Mouse (Mus musculus): ENCODE measurements around the gene Slc35f6. TPM values are rescaled to one million over a fixed set of nuclear protein-coding genes. Genes with fewer than 3 reads are reported as not detected.

The Slc35f6 gene
- polyA plus RNA-seq, 1 experiment = 29.4 TPM

- Histone ChIP-seq H3K27me3 (ENCODE audit: control insufficient read depth, insufficient read depth, low read length) (no peaks in the 10 kb centered on the region), H3K27ac (ENCODE audit: control insufficient read depth, insufficient read depth, low read depth, low read length) (no peak overlapping the region), H3K4me3 (ENCODE audit: control insufficient read depth, low read depth, low read length) (no peak overlapping the region), H3K4me1 (ENCODE audit: control insufficient read depth, insufficient read depth, low read length) (no peaks in the 10 kb centered on the region; the same call in 1 of the 2 replicates), H3K36me3 (ENCODE audit: control insufficient read depth, insufficient read depth, low read length) (no peaks in the 10 kb centered on the region)
- no peak for TF ChIP-seq POLR2A (IDR thresholded peaks at IDR 0.05; ENCODE audit: control insufficient read depth, low read depth, low read length)
- no peak for TF ChIP-seq CTCF (IDR thresholded peaks at IDR 0.05; ENCODE audit: control insufficient read depth, insufficient read depth, insufficient replicate concordance, low read depth, low read length)
These were observed 32.3 kb upstream of the Slc35f6 start for GRCm38 (mm10) chr5:30615416-30615815.

GRCm38 (mm10) chr5:30615819-30616218 lies 31.9 kb upstream of the Slc35f6 start:
- Histone ChIP-seq H3K36me3 (ENCODE audit: control insufficient read depth, insufficient read depth, low read length) (no peaks in the 10 kb centered on the region), H3K27me3 (ENCODE audit: control insufficient read depth, insufficient read depth, low read length) (no peaks in the 10 kb centered on the region), H3K4me3 (ENCODE audit: control insufficient read depth, low read depth, low read length) (no peak overlapping the region), H3K27ac (ENCODE audit: control insufficient read depth, insufficient read depth, low read depth, low read length) (no peak overlapping the region), H3K4me1 (ENCODE audit: control insufficient read depth, insufficient read depth, low read length) (no peaks in the 10 kb centered on the region; the same call in 1 of the 2 replicates)
- TF ChIP-seq CTCF (IDR thresholded peaks at IDR 0.05; ENCODE audit: control insufficient read depth, insufficient read depth, insufficient replicate concordance, low read depth, low read length) (no peak), POLR2A (IDR thresholded peaks at IDR 0.05; ENCODE audit: control insufficient read depth, low read depth, low read length) (no peak)

- TF ChIP-seq POLR2A (IDR thresholded peaks at IDR 0.05; ENCODE audit: control insufficient read depth, low read depth, low read length) = no peak
- no peak for TF ChIP-seq CTCF (IDR thresholded peaks at IDR 0.05; ENCODE audit: control insufficient read depth, insufficient read depth, insufficient replicate concordance, low read depth, low read length)
- H3K36me3 ChIP-seq (ENCODE audit: control insufficient read depth, insufficient read depth, low read length) = no peaks in the 10 kb centered on the region
- no peaks in the 10 kb centered on the region for H3K27me3 ChIP-seq (ENCODE audit: control insufficient read depth, insufficient read depth, low read length)
- H3K4me1 ChIP-seq (ENCODE audit: control insufficient read depth, insufficient read depth, low read length) = peaks cover under 1% of the 10 kb centered on the region; the same call in 1 of the 2 replicates
- no peak overlapping the region for H3K27ac ChIP-seq (ENCODE audit: control insufficient read depth, insufficient read depth, low read depth, low read length)
- H3K4me3 ChIP-seq (ENCODE audit: control insufficient read depth, low read depth, low read length) = no peak overlapping the region
These were observed 31.1 kb upstream of the Slc35f6 start for GRCm38 (mm10) chr5:30616644-30617043.

- Histone ChIP-seq H3K27ac (ENCODE audit: control insufficient read depth, insufficient read depth, low read depth, low read length) (no peak overlapping the region), H3K27me3 (ENCODE audit: control insufficient read depth, insufficient read depth, low read length) (no peaks in the 10 kb centered on the region), H3K4me1 (ENCODE audit: control insufficient read depth, insufficient read depth, low read length) (peaks cover 6% of the 10 kb centered on the region), H3K4me3 (ENCODE audit: control insufficient read depth, low read depth, low read length) (no peak overlapping the region), H3K36me3 (ENCODE audit: control insufficient read depth, insufficient read depth, low read length) (no peaks in the 10 kb centered on the region)
- no peak for TF ChIP-seq POLR2A (IDR thresholded peaks at IDR 0.05; ENCODE audit: control insufficient read depth, low read depth, low read length)
- TF ChIP-seq CTCF (IDR thresholded peaks at IDR 0.05; ENCODE audit: control insufficient read depth, insufficient read depth, insufficient replicate concordance, low read depth, low read length) = no peak
These were observed 30.4 kb upstream of the Slc35f6 start for GRCm38 (mm10) chr5:30617357-30617756.

GRCm38 (mm10) chr5:30617851-30618250 lies 29.9 kb upstream of the Slc35f6 start:
- peaks cover 6% of the 10 kb centered on the region for H3K4me1 ChIP-seq (ENCODE audit: control insufficient read depth, insufficient read depth, low read length)
- H3K4me3 ChIP-seq (ENCODE audit: control insufficient read depth, low read depth, low read length) = no peak overlapping the region
- TF ChIP-seq CTCF (IDR thresholded peaks at IDR 0.05; ENCODE audit: control insufficient read depth, insufficient read depth, insufficient replicate concordance, low read depth, low read length) = no peak
- no peak for TF ChIP-seq POLR2A (IDR thresholded peaks at IDR 0.05; ENCODE audit: control insufficient read depth, low read depth, low read length)
- H3K36me3 ChIP-seq (ENCODE audit: control insufficient read depth, insufficient read depth, low read length) = no peaks in the 10 kb centered on the region
- no peaks in the 10 kb centered on the region for H3K27me3 ChIP-seq (ENCODE audit: control insufficient read depth, insufficient read depth, low read length)
- H3K27ac ChIP-seq (ENCODE audit: control insufficient read depth, insufficient read depth, low read depth, low read length) = no peak overlapping the region

GRCm38 (mm10) chr5:30618376-30619003 lies 29.2 kb upstream of the Slc35f6 start:
- Histone ChIP-seq H3K36me3 (ENCODE audit: control insufficient read depth, insufficient read depth, low read length) (no peaks in the 10 kb centered on the region), H3K27me3 (ENCODE audit: control insufficient read depth, insufficient read depth, low read length) (no peaks in the 10 kb centered on the region), H3K4me3 (ENCODE audit: control insufficient read depth, low read depth, low read length) (no peak overlapping the region), H3K4me1 (ENCODE audit: control insufficient read depth, insufficient read depth, low read length) (peaks cover 6% of the 10 kb centered on the region), H3K27ac (ENCODE audit: control insufficient read depth, insufficient read depth, low read depth, low read length) (no peak overlapping the region)
- TF ChIP-seq CTCF (IDR thresholded peaks at IDR 0.05; ENCODE audit: control insufficient read depth, insufficient read depth, insufficient replicate concordance, low read depth, low read length) = no peak
- no peak for TF ChIP-seq POLR2A (IDR thresholded peaks at IDR 0.05; ENCODE audit: control insufficient read depth, low read depth, low read length)

- Histone ChIP-seq H3K4me1 (ENCODE audit: control insufficient read depth, insufficient read depth, low read length) (peaks cover 6% of the 10 kb centered on the region), H3K27ac (ENCODE audit: control insufficient read depth, insufficient read depth, low read depth, low read length) (no peak overlapping the region), H3K4me3 (ENCODE audit: control insufficient read depth, low read depth, low read length) (no peak overlapping the region), H3K36me3 (ENCODE audit: control insufficient read depth, insufficient read depth, low read length) (no peaks in the 10 kb centered on the region), H3K27me3 (ENCODE audit: control insufficient read depth, insufficient read depth, low read length) (no peaks in the 10 kb centered on the region)
- TF ChIP-seq POLR2A (IDR thresholded peaks at IDR 0.05; ENCODE audit: control insufficient read depth, low read depth, low read length) (no peak), CTCF (IDR thresholded peaks at IDR 0.05; ENCODE audit: control insufficient read depth, insufficient read depth, insufficient replicate concordance, low read depth, low read length) (no peak)
These were observed 28.5 kb upstream of the Slc35f6 start for GRCm38 (mm10) chr5:30619211-30619610.

Data from testis, adult 2 months (tissue).